Mouse (Mus musculus): ENCODE results near the gene Cdh24. TPM values are rescaled to one million over a fixed set of nuclear protein-coding genes. Genes with fewer than 3 reads are reported as not detected.
"Not testable (repeated sequence)": the region's sequence is repeated elsewhere in the genome, so short reads cannot be mapped to it uniquely, and the experiment has no call there.

Cdh24 gene
- polyA plus RNA-seq, 1 experiment, result 15.1 TPM

DNA sequence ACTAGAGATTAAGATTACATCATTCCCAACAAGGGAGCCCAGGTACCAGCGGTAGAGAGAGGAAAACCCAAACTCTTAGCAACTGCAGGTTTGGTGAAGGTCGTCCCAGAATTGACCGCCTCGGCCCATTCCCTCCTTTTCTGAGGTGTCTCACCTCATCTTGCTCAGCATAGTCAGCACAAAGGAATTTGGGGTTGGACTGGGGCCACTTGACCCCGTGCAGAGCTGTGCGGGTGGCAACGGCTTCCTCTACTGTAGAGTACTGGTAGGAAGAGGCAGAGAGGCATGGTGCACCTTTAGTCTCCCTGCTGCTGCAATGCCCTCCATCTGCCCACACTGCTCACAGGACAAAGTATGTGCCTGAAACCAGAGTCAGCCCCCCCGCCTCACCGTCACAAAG, 3.1 kb upstream of the Cdh24 start:
- DNase-seq (ENCODE audit: extremely low spot score in 1 of 2, low spot score in 1 of 2), result no peak

DNA sequence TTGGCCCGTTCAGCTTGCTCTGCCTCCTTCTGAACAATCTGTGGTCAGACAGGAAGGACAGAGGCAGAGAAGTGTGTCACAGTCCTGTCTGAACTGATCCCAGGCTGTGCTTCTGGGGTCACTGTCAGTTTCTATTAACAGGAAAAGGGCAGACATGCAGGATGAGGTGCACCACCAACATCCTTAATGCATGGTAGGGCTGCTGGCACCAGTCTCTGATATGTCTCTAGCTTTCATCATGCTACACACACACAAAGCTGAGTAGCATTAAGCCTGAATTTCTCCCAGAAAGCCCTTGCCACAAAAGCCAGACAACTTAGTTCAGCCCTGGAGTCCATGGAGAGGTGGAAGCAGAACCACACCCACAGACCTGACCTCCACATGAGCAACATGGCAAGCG, 1.8 kb upstream of the Cdh24 start:
- DNase-seq (ENCODE audit: extremely low spot score in 1 of 2, low spot score in 1 of 2), result no peak

DNA sequence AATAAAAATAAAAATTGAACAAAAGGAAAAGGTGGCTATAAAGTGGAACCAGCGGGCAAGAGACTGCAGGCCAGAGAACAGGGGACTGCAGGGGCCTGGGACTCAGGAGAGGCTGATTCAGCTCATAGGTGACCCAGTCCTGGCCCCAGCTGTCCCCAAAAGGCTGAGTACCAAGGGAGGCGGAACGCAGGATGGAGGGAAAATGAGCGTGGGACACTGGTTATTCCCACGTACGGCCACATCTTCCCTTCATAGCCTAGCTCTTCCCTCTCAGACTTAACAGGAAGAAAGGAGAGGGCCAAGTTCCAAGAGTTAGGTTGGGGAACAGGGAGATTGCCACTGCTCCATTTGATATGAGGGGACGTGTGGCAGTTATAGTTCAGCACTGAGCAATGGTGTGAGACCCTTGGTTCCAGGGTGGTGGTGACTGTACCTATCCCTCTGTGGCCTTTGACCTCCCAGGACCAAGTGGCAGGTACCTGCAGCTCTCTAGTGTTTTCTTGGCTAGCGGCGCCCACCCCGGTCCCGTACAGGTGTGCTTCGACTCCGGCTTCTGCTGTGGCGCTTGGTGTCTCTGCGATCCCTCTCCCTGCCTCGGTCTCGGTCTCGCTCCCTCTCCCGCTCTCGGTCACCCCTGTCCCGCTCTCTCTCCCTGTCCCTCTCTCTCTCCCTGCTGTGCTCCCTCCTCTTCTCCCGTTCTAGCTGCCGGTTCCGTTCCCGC, 1.2 kb upstream of the Cdh24 start:
- no peak for DNase-seq (ENCODE audit: extremely low spot score in 1 of 2, low spot score in 1 of 2)

DNA sequence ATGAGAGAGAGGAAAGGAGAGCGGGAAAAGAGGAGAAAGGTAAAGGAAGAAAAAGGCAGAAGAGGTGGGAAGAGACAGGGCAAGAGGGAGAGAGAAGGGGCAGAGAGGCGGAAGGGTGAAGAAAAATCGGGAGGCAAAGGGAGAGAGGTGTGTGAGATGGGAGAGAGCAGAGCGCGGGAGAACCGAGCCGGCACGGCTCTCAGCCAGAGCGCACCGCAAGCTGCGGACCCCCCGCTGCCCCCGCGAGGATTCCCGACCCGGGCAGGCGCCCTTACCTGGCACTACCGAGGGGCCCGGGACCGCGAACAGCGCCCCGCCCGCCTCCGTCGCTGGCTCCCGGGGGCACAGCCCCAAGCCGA, 239 bp downstream of the Cdh24 start, which contains the start of gene Gm17606:
Gene Gm17606, plus strand, starts transcription at position 7 of the 359 bp plus-strand sequence.
- DNase-seq (ENCODE audit: extremely low spot score in 1 of 2, low spot score in 1 of 2), result no peak

DNA sequence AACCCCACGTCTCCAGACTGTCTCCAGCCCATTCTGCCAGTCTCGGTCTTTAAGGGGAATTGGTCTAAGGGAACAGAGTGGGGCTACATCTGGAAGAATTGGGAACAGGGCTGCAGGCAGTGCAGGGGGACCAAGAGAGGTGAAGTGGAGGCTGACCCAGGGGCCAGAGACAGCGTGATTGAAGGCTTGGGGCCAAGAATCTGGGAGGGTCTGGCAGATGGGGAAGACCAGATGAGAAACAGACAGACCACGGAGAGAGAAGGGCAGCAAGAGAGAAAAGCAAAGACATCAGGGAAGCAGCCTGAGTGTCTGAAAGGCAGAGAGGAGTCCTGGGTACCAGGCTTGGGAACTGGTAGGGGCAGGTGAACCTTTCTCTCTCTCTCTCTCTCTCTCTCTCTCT, 1.0 kb downstream of the Cdh24 start:
- DNase-seq (ENCODE audit: extremely low spot score in 1 of 2, low spot score in 1 of 2), result no peak

DNA sequence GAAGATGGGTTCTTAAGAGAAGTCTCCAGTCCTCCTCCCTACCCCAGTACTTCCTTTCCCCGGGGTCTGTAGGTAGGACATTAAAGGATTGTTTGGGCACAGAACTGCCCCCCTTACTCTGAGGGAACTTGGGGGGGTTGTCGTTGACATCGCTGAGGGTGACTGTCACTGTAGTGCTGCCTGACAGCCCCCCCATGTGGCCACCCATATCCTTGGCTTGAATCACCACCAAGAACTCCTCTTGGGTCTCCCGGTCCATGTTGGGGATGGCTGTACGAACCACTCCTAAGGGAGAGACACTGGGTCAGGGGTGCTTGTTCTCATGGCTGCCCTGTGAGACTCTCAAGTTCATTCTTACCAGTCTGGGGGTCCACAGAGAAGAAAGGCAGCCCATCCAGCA, 3.0 kb downstream of the Cdh24 start:
- DNase-seq (ENCODE audit: extremely low spot score in 1 of 2, low spot score in 1 of 2), result peak in 1 of 2 experiments; percentile 56

DNA sequence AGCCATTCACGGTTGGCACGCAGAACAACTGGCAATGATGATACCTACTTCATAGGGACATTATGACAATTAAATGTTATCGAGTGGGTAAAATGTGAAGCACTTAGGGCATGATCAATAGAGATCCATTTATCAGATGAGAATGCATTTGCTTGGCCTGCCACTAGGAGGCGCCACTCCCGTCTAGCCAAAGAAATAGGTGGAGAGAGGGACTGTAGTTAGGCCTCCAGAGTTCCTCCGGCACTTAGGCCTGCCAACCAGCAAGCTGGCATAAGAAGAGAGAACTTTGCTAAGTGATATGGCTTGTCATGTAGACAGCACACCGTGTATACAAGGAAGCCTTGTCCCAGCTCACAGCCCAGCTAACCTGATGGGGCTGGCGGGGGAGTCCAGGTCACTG, 4.2 kb downstream of the Cdh24 start:
- DNase-seq (ENCODE audit: extremely low spot score in 1 of 2, low spot score in 1 of 2), result peak in 1 of 2 experiments; percentile 62

DNA sequence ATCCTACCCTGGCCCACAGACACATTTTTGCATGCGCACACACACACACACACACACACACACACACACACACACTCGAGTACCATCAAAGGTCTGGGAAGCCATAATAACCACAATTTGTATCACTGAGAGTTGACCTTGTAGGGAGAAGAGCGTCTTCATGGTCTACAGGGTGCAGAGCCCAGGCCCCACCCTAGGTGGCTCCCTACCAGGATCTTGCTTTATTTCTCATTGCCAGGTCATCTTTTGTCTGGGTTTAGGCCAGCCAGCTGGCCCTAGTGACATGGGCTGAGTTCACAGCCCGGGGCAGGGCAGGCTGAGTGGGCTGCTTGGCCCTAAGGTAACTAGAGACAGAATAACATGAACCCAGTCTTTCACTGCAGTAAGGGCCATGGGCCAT, 7.0 kb downstream of the Cdh24 start:
- DNase-seq (ENCODE audit: extremely low spot score in 1 of 2, low spot score in 1 of 2), result no peak

DNA sequence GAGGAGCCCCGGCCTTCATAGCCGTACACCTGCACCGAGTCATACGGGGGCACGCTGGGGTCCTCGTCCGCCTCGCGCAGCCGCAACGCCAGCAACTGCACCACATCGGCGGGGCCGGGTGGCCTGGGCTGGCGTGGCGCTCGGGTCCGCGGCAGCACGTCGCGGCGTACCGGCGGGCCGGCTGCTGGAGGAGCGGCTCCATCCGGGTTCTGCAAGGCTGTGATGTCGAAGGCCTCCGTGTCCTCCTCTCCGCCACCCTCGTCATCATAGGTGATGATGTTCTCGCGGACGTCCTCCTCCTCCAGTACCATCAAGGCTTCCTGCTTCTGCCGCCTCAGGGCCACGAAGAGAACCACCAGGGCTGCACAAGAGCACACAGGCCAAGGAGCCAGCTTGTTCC, 8.9 kb downstream of the Cdh24 start:
- DNase-seq (ENCODE audit: extremely low spot score in 1 of 2, low spot score in 1 of 2), result no peak

DNA sequence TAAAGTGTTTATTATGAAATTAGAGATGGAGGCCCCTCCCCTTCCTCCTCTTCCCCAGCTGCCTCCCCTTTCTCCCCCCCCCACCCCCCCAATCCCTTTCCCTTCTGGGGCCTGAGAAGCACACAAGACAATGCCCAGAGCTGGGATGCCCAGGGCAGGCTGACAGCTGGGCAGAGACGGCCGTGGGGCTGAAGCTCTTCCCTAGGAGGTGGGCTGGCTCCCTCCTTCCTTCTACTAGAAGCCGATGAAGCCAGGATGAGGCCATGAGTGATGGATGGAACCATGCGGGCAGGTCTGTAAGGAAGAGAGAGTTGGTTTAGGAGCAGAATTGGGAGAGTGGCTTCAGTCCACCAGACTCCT, 9.9 kb downstream of the Cdh24 start:
- DNase-seq (ENCODE audit: extremely low spot score in 1 of 2, low spot score in 1 of 2), result no peak

DNA sequence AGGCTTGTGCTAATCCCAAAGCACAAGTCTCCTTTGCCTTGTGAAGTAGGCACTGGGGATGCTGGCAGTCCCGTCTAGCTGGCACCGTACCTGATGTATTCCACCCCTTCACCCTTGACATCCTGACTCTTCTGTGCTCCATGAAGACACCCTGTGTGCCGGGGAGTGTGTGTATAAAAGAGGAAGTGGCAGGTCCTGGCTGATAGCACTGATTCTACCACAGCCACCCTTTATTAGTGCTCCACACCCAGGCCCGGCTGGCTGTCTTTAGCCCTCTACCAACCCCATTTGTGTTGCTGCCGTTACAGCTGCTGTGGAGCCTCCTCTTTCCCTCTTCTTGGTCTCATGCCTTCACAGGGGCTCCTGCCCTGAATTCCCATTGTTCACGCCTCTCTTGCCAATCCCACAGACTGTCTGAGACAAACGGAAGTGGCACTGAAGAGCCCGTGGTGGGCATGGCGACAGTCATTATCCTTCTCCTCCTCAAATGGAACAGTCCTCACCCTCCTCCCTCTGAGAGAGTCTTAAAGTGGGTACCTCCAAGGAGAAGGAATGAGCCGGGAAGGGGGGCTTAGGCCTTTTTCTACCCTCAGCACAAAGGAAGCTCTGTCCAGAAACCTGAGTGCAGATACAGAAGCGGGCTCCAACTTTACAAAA, 10.5 kb downstream of the Cdh24 start:
- DNase-seq (ENCODE audit: extremely low spot score in 1 of 2, low spot score in 1 of 2), result no peak

DNA sequence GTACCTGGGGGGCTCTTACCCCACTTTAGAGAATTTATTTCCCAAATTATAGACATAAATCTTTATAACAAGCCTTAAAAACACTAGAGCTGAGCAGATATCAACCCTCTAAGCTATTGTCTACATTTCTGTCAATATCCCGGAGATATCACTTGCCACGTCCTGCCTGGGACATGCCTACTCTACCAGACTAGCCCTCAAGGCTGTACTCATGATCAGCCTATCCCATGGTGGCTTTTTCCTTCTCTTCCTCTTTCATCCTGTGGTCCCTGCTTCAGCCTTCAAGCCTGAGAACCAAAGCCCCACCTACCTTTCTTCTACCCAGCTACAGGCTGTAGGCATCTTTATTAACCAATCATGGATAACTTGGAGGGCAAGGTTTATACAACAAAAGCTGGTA, 11.4 kb downstream of the Cdh24 start:
- no peak for DNase-seq (ENCODE audit: extremely low spot score in 1 of 2, low spot score in 1 of 2)

DNA sequence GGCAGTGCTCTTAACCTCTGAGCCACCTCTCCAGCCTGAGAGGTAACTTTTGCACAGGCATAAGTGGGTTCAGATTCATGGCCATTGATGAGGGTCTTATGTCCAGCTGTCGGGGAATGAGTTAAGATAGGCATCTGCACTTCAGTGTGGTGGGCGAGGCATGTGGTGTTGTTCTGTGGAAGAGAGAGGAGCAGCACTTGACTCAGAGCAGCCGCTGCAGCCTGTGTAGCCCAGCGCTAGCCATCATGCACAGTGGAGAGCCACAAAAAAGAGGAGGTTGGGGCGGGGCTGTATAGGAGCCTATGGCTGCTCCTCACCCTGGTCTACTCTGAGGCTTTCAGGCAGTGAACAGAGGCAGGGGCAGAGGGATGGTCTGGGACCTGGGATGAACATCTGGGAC, 13.1 kb downstream of the Cdh24 start:
- DNase-seq (ENCODE audit: extremely low spot score in 1 of 2, low spot score in 1 of 2), result no peak

DNA sequence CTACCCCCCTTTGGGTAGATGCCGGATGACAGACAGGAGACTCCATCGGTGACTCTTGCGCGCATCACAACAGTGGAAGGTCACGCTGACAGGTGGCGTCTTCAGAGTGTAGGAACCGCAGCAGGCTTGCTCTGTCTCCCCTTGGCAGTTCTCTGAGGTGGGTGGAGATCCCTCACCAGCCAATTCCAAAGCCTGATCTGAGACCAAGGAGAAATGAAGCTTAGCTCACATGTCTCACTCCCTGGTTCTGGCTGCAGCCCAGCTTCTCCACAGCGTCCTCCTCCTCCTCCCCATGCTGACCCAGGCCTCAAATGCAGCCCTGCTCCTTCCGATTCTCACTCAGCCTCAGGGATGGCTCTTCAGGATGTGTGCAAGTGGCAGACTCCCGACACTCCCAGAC, 16.2 kb downstream of the Cdh24 start:
- peak in 1 of 2 experiments; percentile 35 for DNase-seq (ENCODE audit: extremely low spot score in 1 of 2, low spot score in 1 of 2)

DNA sequence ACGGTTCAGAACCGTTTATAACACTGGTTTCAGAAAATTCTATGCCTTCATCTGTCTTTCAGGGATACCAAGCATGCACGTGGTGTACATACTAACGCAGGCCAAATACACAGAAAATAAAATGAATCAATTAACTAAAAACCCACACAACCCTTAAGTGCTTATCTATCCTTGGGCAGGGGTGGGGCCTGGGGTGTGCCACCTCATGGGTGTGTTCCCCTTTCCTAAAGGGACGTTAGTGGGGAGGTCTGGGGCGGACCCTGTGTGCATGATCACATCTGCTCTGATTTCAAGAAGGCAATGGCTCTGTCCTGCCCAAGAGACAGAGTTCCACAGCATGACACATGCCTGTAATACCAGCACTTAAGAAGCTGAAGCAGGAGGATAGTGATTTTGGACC, 17.8 kb downstream of the Cdh24 start:
- no peak for DNase-seq (ENCODE audit: extremely low spot score in 1 of 2, low spot score in 1 of 2)

DNA sequence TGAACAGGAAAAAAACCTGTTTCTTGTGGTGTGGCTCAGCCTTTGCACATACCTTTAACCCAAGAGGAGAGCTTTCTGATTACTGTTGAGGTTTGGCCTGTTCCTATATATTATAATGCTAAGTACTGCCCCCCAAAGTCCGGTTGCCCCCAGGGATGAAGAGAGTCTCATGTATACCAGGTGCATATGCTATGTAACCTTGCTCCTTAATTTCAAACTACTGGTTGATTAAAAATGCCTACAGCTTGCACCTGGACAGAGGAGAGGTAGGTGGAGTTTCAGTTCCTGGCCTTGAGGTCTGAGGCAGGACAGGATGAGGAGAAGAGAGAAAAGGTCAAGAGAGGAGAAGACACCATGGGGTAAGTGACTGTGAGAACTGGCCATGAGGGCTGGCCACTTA, 20.0 kb downstream of the Cdh24 start, which contains the start of gene Psmb11:
Gene Psmb11, plus strand, starts transcription at position 301 of the 400 bp plus-strand sequence.
- DNase-seq (ENCODE audit: extremely low spot score in 1 of 2, low spot score in 1 of 2), result no peak

DNA sequence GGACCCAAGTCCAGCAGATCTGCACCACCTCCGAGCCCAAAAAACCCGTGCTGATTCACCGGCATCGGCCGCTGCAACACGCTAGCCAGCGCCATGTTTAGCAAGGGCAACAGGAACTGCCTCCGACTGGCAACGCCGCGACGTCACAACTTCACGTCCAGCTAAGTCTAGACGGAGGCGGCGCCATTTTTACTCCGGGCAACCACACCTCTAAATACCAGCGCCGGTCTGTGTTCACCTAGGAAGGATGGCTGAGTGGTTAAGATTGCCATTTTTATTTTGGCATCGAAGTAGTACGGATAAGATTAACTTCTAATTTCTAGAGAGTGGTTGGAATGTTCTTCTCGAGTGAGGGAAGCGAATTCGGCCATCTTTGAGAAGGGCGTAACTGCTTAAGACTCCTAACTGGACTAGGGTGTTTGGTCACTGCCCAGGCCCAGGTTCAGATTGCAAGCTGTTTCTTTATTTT, 23.2 kb downstream of the Cdh24 start, which contains the start of gene Psmb5:
Gene Psmb5, minus strand, starts transcription at position 126 of the 469 bp plus-strand sequence.
- peak; percentile 83 to 89 for DNase-seq (ENCODE audit: extremely low spot score in 1 of 2, low spot score in 1 of 2)

DNA sequence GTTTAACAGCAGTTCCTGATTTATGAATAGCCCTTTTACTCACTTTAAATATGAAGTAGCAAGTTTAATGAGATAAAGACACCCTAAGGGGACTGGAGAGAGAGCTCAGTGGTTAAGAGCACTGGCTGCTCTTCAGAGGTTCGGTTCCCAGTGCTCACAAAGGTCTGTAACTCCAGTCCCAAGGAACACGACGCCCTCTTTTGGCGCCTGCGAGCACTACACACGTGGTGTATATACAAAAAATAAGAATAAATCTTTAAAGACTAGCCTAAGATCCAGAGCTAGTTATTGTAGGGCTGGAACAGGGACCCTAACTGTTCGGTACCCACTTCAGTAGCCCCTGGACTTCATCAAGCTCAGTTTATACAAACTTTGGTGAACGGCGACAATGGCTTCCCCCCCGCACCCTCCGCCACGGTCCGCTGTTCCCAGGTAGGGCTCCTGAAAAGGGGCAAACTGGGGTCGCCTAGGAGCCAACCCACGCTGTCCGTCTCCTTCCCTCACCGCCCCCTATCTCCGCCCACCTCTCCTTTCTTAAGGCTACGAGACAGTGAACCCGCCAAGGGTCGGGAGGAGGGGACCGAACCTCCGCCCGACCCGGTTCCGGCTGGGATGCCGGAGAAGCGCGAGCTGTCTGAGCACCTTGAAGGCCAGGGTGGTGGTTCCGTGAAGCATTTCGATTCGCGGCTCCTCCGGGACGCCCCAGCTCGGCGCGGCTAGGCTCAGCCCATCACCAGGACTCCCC, 23.8 kb downstream of the Cdh24 start:
- no peak for DNase-seq (ENCODE audit: extremely low spot score in 1 of 2, low spot score in 1 of 2)

DNA sequence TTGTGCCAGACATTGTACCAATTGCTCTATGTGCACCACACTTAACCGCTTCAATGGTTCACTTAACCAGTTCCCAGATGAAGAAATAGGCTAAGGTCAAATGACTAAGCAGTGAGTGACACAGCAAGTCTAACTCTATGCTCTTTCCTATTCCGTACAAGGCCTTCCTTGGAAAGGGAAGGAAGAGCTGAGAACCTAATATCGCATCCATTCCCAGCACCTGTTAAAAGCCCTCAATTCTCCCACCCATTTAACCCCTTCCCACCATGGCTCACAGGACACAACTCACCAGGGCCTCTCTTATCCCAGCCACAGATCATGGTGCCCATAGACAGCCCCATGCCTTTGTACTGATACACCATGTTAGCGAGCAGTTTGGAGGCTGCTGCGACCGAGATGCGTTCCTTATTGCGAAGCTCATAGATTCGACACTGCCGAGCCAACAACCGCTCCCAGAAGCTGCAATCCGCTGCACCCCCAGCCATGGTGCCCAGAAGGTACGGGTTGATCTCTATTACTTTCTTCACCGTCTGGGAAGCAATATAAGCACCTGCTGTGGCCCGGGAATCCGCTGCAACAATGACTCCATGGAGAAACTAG, 24.8 kb downstream of the Cdh24 start:
- DNase-seq (ENCODE audit: extremely low spot score in 1 of 2, low spot score in 1 of 2), result no peak

DNA sequence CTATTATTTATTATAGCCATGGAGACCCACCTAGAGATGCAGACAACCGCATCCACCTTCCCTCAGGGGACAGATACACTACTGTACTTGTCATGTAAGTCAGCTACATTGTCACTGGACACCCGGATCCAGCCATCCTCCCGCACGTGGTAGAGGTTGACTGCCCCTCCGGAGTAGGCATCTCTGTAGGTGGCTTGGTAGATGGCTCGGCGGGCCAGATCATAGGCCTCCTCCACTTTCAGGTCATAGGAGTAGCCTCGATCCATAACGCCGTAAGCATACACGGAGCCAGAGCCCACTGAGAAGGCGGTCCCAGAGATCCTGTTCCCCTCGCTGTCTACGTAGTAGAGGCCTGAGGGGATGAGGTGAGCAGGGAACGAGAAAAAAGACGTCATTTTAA, 27.0 kb downstream of the Cdh24 start:
- DNase-seq (ENCODE audit: extremely low spot score in 1 of 2, low spot score in 1 of 2), result not testable (repeated sequence)

DNA sequence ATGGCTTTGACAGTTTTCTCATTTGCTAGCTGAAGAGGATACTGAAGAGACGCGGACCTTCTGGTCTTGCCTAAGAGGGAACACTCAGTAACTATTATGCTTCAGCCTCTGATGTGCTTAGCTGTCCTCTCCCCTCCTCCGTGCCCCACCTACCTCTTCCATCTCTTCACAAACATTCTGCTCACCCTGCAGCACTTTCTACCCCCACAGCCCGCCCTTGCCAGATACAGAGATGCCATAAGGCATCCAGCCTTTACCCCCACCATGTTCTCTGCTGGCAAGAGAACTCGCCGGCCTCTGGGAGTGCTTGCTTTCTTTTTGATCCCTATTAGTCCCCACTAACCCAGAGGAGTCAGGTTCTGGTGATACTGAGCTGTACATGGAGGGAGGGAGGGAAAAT, 30.5 kb downstream of the Cdh24 start:
- DNase-seq (ENCODE audit: extremely low spot score in 1 of 2, low spot score in 1 of 2), result peak; percentile 59 to 71

Measured in frontal cortex, adult 2 months (tissue).